Mouse (Mus musculus): ENCODE results near the gene Lmo3. TPM values are rescaled to one million over a fixed set of nuclear protein-coding genes. Genes with fewer than 3 reads are reported as not detected.

The Lmo3 gene
- total RNA-seq, 2 experiments from 2014 or later: 0.91 to 0.99 TPM

Other genes with a start within 250 kb of the Lmo3 start
- gene Igbp1b, start 76.6 kb upstream of the Lmo3 start, total RNA-seq (2021): not detected

Measured in adrenal gland, postnatal 10 days (tissue).